Mouse (Mus musculus): ENCODE results near the gene Far1. TPM values are rescaled to one million over a fixed set of nuclear protein-coding genes. Genes with fewer than 3 reads are reported as not detected.

Far1 gene
- 64.4 and 81.1 TPM in 2 replicates for polyA plus RNA-seq (2016; fragmentation: Nextera tagmentation; extraction: Ambion mirVana)

- Histone ChIP-seq H3K27ac (peak within 1 kb of the TSS; percentile 95), H3K4me3 (peak within 1 kb of the TSS; percentile 91), H3K4me1 (replicated peaks) (peaks cover 29% of the 10 kb centered on the region), H3K36me3 (no peaks in the 10 kb centered on the region), H3K27me3 (ENCODE audit: insufficient read depth, poor library complexity, severe bottlenecking) (peaks cover 10% of the 10 kb centered on the region), H3K9me3 (no peaks in the 10 kb centered on the region)
- under 1% methylated on average over 71 of the region's 71 CpGs for WGBS
- peak; percentile 98 for DNase-seq (ENCODE audit: low spot score)
These were observed at the start of gene Far1 for GRCm38 (mm10) chr7:113513286-113513962. Far1 (plus strand) TSS chr7:113513834.

GRCm38 (mm10) chr7:113468345-113468744, 45.3 kb upstream of the Far1 start:
- Histone ChIP-seq H3K4me1 (replicated peaks) (no peaks in the 10 kb centered on the region), H3K27me3 (ENCODE audit: insufficient read depth, poor library complexity, severe bottlenecking) (no peaks in the 10 kb centered on the region), H3K27ac (no peak overlapping the region), H3K9me3 (no peaks in the 10 kb centered on the region), H3K36me3 (no peaks in the 10 kb centered on the region), H3K4me3 (no peak overlapping the region)
- 85% methylated on average over 3 of the region's 3 CpGs for WGBS
- no peak for DNase-seq (ENCODE audit: low spot score)

GRCm38 (mm10) chr7:113470671-113471070, 43.0 kb upstream of the Far1 start:
- WGBS, result 78% methylated on average over 2 of the region's 2 CpGs
- DNase-seq (ENCODE audit: low spot score), result no peak
- H3K27ac ChIP-seq, result no peak overlapping the region
- H3K9me3 ChIP-seq, result no peaks in the 10 kb centered on the region
- no peaks in the 10 kb centered on the region for H3K27me3 ChIP-seq (ENCODE audit: insufficient read depth, poor library complexity, severe bottlenecking)
- H3K4me1 ChIP-seq (replicated peaks), result no peaks in the 10 kb centered on the region
- H3K36me3 ChIP-seq, result no peaks in the 10 kb centered on the region
- H3K4me3 ChIP-seq, result no peak overlapping the region

GRCm38 (mm10) chr7:113471653-113472052, 42.0 kb upstream of the Far1 start:
- H3K27ac ChIP-seq, result no peak overlapping the region
- H3K36me3 ChIP-seq, result no peaks in the 10 kb centered on the region
- no peaks in the 10 kb centered on the region for H3K9me3 ChIP-seq
- WGBS, result 89% methylated on average over 1 of the region's 1 CpGs
- no peak overlapping the region for H3K4me3 ChIP-seq
- no peak for DNase-seq (ENCODE audit: low spot score)
- H3K4me1 ChIP-seq (replicated peaks), result no peaks in the 10 kb centered on the region
- no peaks in the 10 kb centered on the region for H3K27me3 ChIP-seq (ENCODE audit: insufficient read depth, poor library complexity, severe bottlenecking)

GRCm38 (mm10) chr7:113495792-113496191, 17.8 kb upstream of the Far1 start:
- Histone ChIP-seq H3K4me3 (no peak overlapping the region), H3K27me3 (ENCODE audit: insufficient read depth, poor library complexity, severe bottlenecking) (no peaks in the 10 kb centered on the region), H3K27ac (no peak overlapping the region), H3K4me1 (replicated peaks) (no peaks in the 10 kb centered on the region), H3K36me3 (no peaks in the 10 kb centered on the region), H3K9me3 (no peaks in the 10 kb centered on the region)
- DNase-seq (ENCODE audit: low spot score), result no peak
- WGBS, result 84% methylated on average over 2 of the region's 2 CpGs

- H3K9me3 ChIP-seq, result no peaks in the 10 kb centered on the region
- H3K27me3 ChIP-seq (ENCODE audit: insufficient read depth, poor library complexity, severe bottlenecking), result no peaks in the 10 kb centered on the region
- H3K4me3 ChIP-seq, result no peak overlapping the region
- 82% methylated on average over 3 of the region's 3 CpGs for WGBS
- DNase-seq (ENCODE audit: low spot score), result no peak
- H3K27ac ChIP-seq, result no peak overlapping the region
- no peaks in the 10 kb centered on the region for H3K36me3 ChIP-seq
- H3K4me1 ChIP-seq (replicated peaks), result no peaks in the 10 kb centered on the region
These were observed 15.2 kb upstream of the Far1 start for GRCm38 (mm10) chr7:113498413-113498812.

GRCm38 (mm10) chr7:113499821-113500220, 13.8 kb upstream of the Far1 start:
- no peak for DNase-seq (ENCODE audit: low spot score)
- no peaks in the 10 kb centered on the region for H3K36me3 ChIP-seq
- no peaks in the 10 kb centered on the region for H3K27me3 ChIP-seq (ENCODE audit: insufficient read depth, poor library complexity, severe bottlenecking)
- no peak overlapping the region for H3K27ac ChIP-seq
- no peaks in the 10 kb centered on the region for H3K9me3 ChIP-seq
- H3K4me3 ChIP-seq, result no peak overlapping the region
- 87% methylated on average over 6 of the region's 6 CpGs for WGBS
- H3K4me1 ChIP-seq (replicated peaks), result no peaks in the 10 kb centered on the region

- Histone ChIP-seq H3K9me3 (no peaks in the 10 kb centered on the region), H3K36me3 (no peaks in the 10 kb centered on the region), H3K27me3 (ENCODE audit: insufficient read depth, poor library complexity, severe bottlenecking) (0 out of 2 replicates have a peak, but pooled peaks cover 3% of the 10 kb centered on the region), H3K4me1 (replicated peaks) (no peaks in the 10 kb centered on the region), H3K4me3 (no peak overlapping the region), H3K27ac (no peak overlapping the region)
- WGBS, result 73% methylated on average over 3 of the region's 3 CpGs
- DNase-seq (ENCODE audit: low spot score), result no peak
These were observed 11.2 kb upstream of the Far1 start for GRCm38 (mm10) chr7:113502453-113502852.

- no peak for DNase-seq (ENCODE audit: low spot score)
- Histone ChIP-seq H3K36me3 (no peaks in the 10 kb centered on the region), H3K9me3 (no peaks in the 10 kb centered on the region), H3K4me3 (no peak overlapping the region), H3K4me1 (replicated peaks) (no peaks in the 10 kb centered on the region), H3K27me3 (ENCODE audit: insufficient read depth, poor library complexity, severe bottlenecking) (0 out of 2 replicates have a peak, but pooled peaks cover 3% of the 10 kb centered on the region), H3K27ac (no peak overlapping the region)
- 80% methylated on average over 5 of the region's 5 CpGs for WGBS
These were observed 8.6 kb upstream of the Far1 start for GRCm38 (mm10) chr7:113505047-113505446.

GRCm38 (mm10) chr7:113505516-113506045, 8.1 kb upstream of the Far1 start:
- DNase-seq (ENCODE audit: low spot score), result no peak
- Histone ChIP-seq H3K27me3 (ENCODE audit: insufficient read depth, poor library complexity, severe bottlenecking) (0 out of 2 replicates have a peak, but pooled peaks cover 3% of the 10 kb centered on the region), H3K4me1 (replicated peaks) (no peaks in the 10 kb centered on the region), H3K36me3 (no peaks in the 10 kb centered on the region), H3K4me3 (no peak overlapping the region), H3K9me3 (no peaks in the 10 kb centered on the region), H3K27ac (no peak overlapping the region)
- WGBS, result 85% methylated on average over 4 of the region's 4 CpGs

- 58% methylated on average over 3 of the region's 3 CpGs for WGBS
- Histone ChIP-seq H3K27ac (no peak overlapping the region), H3K27me3 (ENCODE audit: insufficient read depth, poor library complexity, severe bottlenecking) (peaks cover 13% of the 10 kb centered on the region), H3K4me3 (no peak overlapping the region), H3K36me3 (no peaks in the 10 kb centered on the region), H3K4me1 (replicated peaks) (peaks cover 6% of the 10 kb centered on the region), H3K9me3 (no peaks in the 10 kb centered on the region)
- DNase-seq (ENCODE audit: low spot score), result no peak
These were observed 5.8 kb upstream of the Far1 start for GRCm38 (mm10) chr7:113507846-113508245.

GRCm38 (mm10) chr7:113511396-113511795, 2.2 kb upstream of the Far1 start:
- WGBS, result 74% methylated on average over 3 of the region's 3 CpGs
- Histone ChIP-seq H3K27me3 (ENCODE audit: insufficient read depth, poor library complexity, severe bottlenecking) (peaks cover 13% of the 10 kb centered on the region), H3K4me1 (replicated peaks) (peaks cover 29% of the 10 kb centered on the region), H3K4me3 (no peak overlapping the region), H3K36me3 (no peaks in the 10 kb centered on the region), H3K9me3 (no peaks in the 10 kb centered on the region), H3K27ac (no peak overlapping the region)
- DNase-seq (ENCODE audit: low spot score), result no peak

GRCm38 (mm10) chr7:113512527-113513285, 928 bp upstream of the Far1 start:
- Histone ChIP-seq H3K4me3 (peak overlapping the region; percentile 91), H3K9me3 (no peaks in the 10 kb centered on the region), H3K27me3 (ENCODE audit: insufficient read depth, poor library complexity, severe bottlenecking) (peaks cover 10% of the 10 kb centered on the region), H3K27ac (peak overlapping the region; percentile 95), H3K4me1 (replicated peaks) (peaks cover 29% of the 10 kb centered on the region), H3K36me3 (no peaks in the 10 kb centered on the region)
- DNase-seq (ENCODE audit: low spot score), result no peak
- WGBS, result 20% methylated on average over 20 of the region's 20 CpGs

Data from hindbrain, embryonic 10.5 days (tissue).